Mouse (Mus musculus) thymus, postnatal 4 days (tissue): ENCODE data around the gene Aspm.

Experiments
- DNase-seq: peaks from one replicate; pipeline ENCODE4 v3.0.0; 2021

Aspm gene

DNA sequence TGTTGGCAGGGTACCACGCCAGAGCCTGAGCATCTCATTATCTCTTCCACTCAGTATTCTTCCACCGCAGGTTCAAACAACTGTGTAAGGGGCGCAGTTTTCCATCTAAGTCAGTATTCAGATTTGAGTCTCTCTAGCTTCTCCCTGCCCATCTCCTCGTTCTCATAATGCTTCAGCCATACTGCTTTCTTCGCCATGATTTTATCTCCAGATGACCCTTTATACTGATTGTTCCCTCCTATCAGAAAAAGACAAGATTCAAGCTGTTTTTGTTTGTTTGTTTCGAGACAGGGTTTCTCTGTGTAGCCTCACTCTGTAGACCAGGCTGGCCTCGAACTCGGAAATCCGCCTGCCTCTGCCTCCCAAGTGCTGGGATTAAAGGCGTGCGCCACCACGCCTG, 60.0 kb downstream of the Aspm start:
- DNase-seq: no peak
